Mouse (Mus musculus) MEL (cell line): ENCODE measurements around the gene Dnajc5g. TPM values are rescaled to one million over a fixed set of nuclear protein-coding genes. Genes with fewer than 3 reads are reported as not detected.

Experiments
- DNase-seq: peaks from one replicate; pipeline ENCODE4 v3.0.0; 2011; ENCODE audit warnings: low read depth, low spot score
- H3K27ac ChIP-seq: 2 replicates; pipeline ENCODE4 v1.5.1; 2012; ENCODE audit warnings: low read depth, mild to moderate bottlenecking, control low read depth, low read length, moderate library complexity; ENCODE audit not compliant: control insufficient read depth
- H3K27me3 ChIP-seq, 2 experiments: fragments of 150-350 bp in 1 of 2; sonication (generic) in 1 of 2; 2 replicates each; pipeline ENCODE4 v1.6.1; 2012; ENCODE audit warnings: low read length in 2 of 2, mild to moderate bottlenecking in 2 of 2, improper control_type of control experiment in 1 of 2, moderate library complexity in 1 of 2; ENCODE audit not compliant: insufficient read depth in 2 of 2, control insufficient read depth in 1 of 2
- H3K36me3 ChIP-seq, 2 experiments: 2 replicates each; pipeline ENCODE4 v1.6.1; 2012 to 2014; ENCODE audit warnings: low read length in 2 of 2, improper control_type of control experiment in 1 of 2, inconsistent platforms in 1 of 2, mild to moderate bottlenecking in 1 of 2; ENCODE audit not compliant: insufficient read depth in 2 of 2, control insufficient read depth in 1 of 2
- H3K4me1 ChIP-seq, 2 experiments: fragments of 150-350 bp in 1 of 2; sonication (generic) in 1 of 2; 2 replicates each; pipeline ENCODE4 v1.6.1; 2012; ENCODE audit warnings: low read length in 2 of 2, improper control_type of control experiment in 1 of 2, mild to moderate bottlenecking in 1 of 2; ENCODE audit not compliant: insufficient read depth in 2 of 2, control insufficient read depth in 1 of 2
- H3K4me3 ChIP-seq, 2 experiments: fragments of 150-350 bp in 1 of 2; sonication (generic) in 1 of 2; 2 replicates each; pipeline ENCODE4 v1.5.1; 2012; ENCODE audit warnings: low read depth in 2 of 2, low read length in 2 of 2, mild to moderate bottlenecking in 2 of 2, moderate library complexity in 2 of 2, control low read depth in 1 of 2, improper control_type of control experiment in 1 of 2; ENCODE audit not compliant: control insufficient read depth in 1 of 2, insufficient read depth in 1 of 2
- H3K79me2 ChIP-seq: 2 replicates; pipeline ENCODE4 v1.6.1; 2012; ENCODE audit warnings: mild to moderate bottlenecking, low read length, moderate library complexity; ENCODE audit not compliant: control insufficient read depth, poor library complexity, insufficient read depth
- H3K9ac ChIP-seq: 2 replicates; pipeline ENCODE4 v1.6.1; 2012; ENCODE audit warnings: low read depth, mild to moderate bottlenecking, control low read depth, low read length, moderate library complexity; ENCODE audit not compliant: control insufficient read depth, poor library complexity, severe bottlenecking
- H3K9me3 ChIP-seq: fragments of 150-350 bp; sonication (generic); replicated peaks from 2 replicates; pipeline ENCODE4 v1.6.1; 2012; ENCODE audit warnings: mild to moderate bottlenecking, low read length, improper control_type of control experiment, moderate library complexity; ENCODE audit not compliant: insufficient read depth
- CHD1 ChIP-seq: IDR thresholded peaks from 2 replicates; pipeline ENCODE4 v1.6.1; 2012; ENCODE audit warnings: low read depth, mild to moderate bottlenecking, inconsistent platforms, low read length, improper control_type of control experiment
- CTCF ChIP-seq, 3 experiments: IDR thresholded peaks in 2 of 3; conservative IDR thresholded peaks in 1 of 3; 2 replicates each; pipeline ENCODE4 v1.5.1; 2011 to 2012; ENCODE audit warnings: low read length in 3 of 3, low read depth in 2 of 3, mild to moderate bottlenecking in 2 of 3, improper control_type of control experiment in 1 of 3, inconsistent platforms in 1 of 3, mixed read lengths in 1 of 3, moderate library complexity in 1 of 3; ENCODE audit not compliant: control insufficient read depth in 1 of 3, insufficient read depth in 1 of 3, poor library complexity in 1 of 3, severe bottlenecking in 1 of 3
- E2F4 ChIP-seq: IDR thresholded peaks from 2 replicates; pipeline ENCODE4 v1.6.1; 2011; ENCODE audit warnings: low read depth, low read length, improper control_type of control experiment, borderline replicate concordance
- GATA1 ChIP-seq: IDR thresholded peaks from 2 replicates; pipeline ENCODE4 v1.6.1; 2011; ENCODE audit warnings: low read depth, low read length, improper control_type of control experiment
- HCFC1 ChIP-seq: IDR thresholded peaks from 2 replicates; pipeline ENCODE4 v1.6.1; 2012; ENCODE audit warnings: low read depth, mild to moderate bottlenecking, inconsistent platforms, low read length, improper control_type of control experiment, moderate library complexity
- MAX ChIP-seq: IDR thresholded peaks from 2 replicates; pipeline ENCODE4 v1.6.1; 2011; ENCODE audit warnings: low read length, improper control_type of control experiment
- MEF2A ChIP-seq: IDR thresholded peaks from 2 replicates; pipeline ENCODE4 v1.6.1; 2014; ENCODE audit warnings: low read depth, mild to moderate bottlenecking, inconsistent platforms, low read length, improper control_type of control experiment; ENCODE audit not compliant: poor library complexity, insufficient replicate concordance, severe bottlenecking; ENCODE audit errors: extremely low read depth
- MYB ChIP-seq: IDR thresholded peaks from 2 replicates; pipeline ENCODE4 v1.6.1; 2011; ENCODE audit warnings: mild to moderate bottlenecking, low read depth, low read length, improper control_type of control experiment
- MYC ChIP-seq: IDR thresholded peaks from 2 replicates; pipeline ENCODE4 v1.6.1; 2011; ENCODE audit warnings: low read depth, mild to moderate bottlenecking, low read length, improper control_type of control experiment, moderate library complexity
- POLR2A ChIP-seq, 2 experiments: IDR thresholded peaks; 2 replicates each; pipeline ENCODE4 v1.6.1; 2011 to 2012; ENCODE audit warnings: low read length in 2 of 2, mild to moderate bottlenecking in 2 of 2, control low read depth in 1 of 2, improper control_type of control experiment in 1 of 2, low read depth in 1 of 2, moderate library complexity in 1 of 2; ENCODE audit not compliant: control insufficient read depth in 1 of 2, insufficient read depth in 1 of 2, poor library complexity in 1 of 2
- POLR2AphosphoS2 ChIP-seq: IDR thresholded peaks from 2 replicates; pipeline ENCODE4 v1.6.1; 2011; ENCODE audit warnings: low read length, improper control_type of control experiment
- RAD21 ChIP-seq: IDR thresholded peaks from 2 replicates; pipeline ENCODE4 v1.6.1; 2011; ENCODE audit warnings: mild to moderate bottlenecking, low read depth, low read length, improper control_type of control experiment
- SMC3 ChIP-seq: IDR thresholded peaks from 2 replicates; pipeline ENCODE4 v1.6.1; 2011; ENCODE audit warnings: low read depth, low read length, improper control_type of control experiment
- TAL1 ChIP-seq: IDR thresholded peaks from 2 replicates; pipeline ENCODE4 v1.6.1; 2012; ENCODE audit warnings: mild to moderate bottlenecking, inconsistent platforms, low read length, moderate library complexity, mixed read lengths
- TBP ChIP-seq: IDR thresholded peaks from 2 replicates; pipeline ENCODE4 v1.8.0; 2011; ENCODE audit warnings: low read depth, low read length, improper control_type of control experiment
- TCF12 ChIP-seq: IDR thresholded peaks from 2 replicates; pipeline ENCODE4 v1.6.1; 2014; ENCODE audit warnings: low read depth, mild to moderate bottlenecking, inconsistent platforms, low read length, improper control_type of control experiment, moderate library complexity
- UBTF ChIP-seq: IDR thresholded peaks from 2 replicates; pipeline ENCODE4 v1.6.1; 2012; ENCODE audit warnings: low read depth, mild to moderate bottlenecking, inconsistent platforms, low read length, improper control_type of control experiment, moderate library complexity, borderline replicate concordance; ENCODE audit not compliant: insufficient read depth
- USF1 ChIP-seq: IDR thresholded peaks from 2 replicates; pipeline ENCODE4 v1.6.1; 2014; ENCODE audit warnings: low read depth, mild to moderate bottlenecking, inconsistent platforms, low read length, improper control_type of control experiment, moderate library complexity
- USF2 ChIP-seq, 2 experiments: IDR thresholded peaks; 2 replicates each; pipeline ENCODE4 v1.6.1; 2011 to 2012; ENCODE audit warnings: improper control_type of control experiment in 2 of 2, low read length in 2 of 2, borderline replicate concordance in 1 of 2, inconsistent platforms in 1 of 2, low read depth in 1 of 2, mild to moderate bottlenecking in 1 of 2; ENCODE audit not compliant: insufficient read depth in 1 of 2
- ZC3H11A ChIP-seq: IDR thresholded peaks from 2 replicates; pipeline ENCODE4 v1.6.1; 2012; ENCODE audit warnings: low read depth, mild to moderate bottlenecking, inconsistent platforms, low read length, improper control_type of control experiment
- ZNF384 ChIP-seq: IDR thresholded peaks from 2 replicates; pipeline ENCODE4 v1.6.1; 2012; ENCODE audit warnings: low read depth, mild to moderate bottlenecking, inconsistent platforms, low read length, improper control_type of control experiment
- polyA plus RNA-seq, 2 experiments: library from polyadenylated mRNA; stranded (reverse) in 1 of 2; unstranded in 1 of 2; fragments of >175 nt in 1 of 2; fragments of >200 nt in 1 of 2; gene quantifications; 2 replicates each; pipeline versions ENCODE4 v1.2.1 to v1.2.4; 2012; ENCODE audit warnings: low replicate concordance in 2 of 2, low read depth in 1 of 2; ENCODE audit not compliant: insufficient read length in 2 of 2, insufficient read depth in 1 of 2, missing spikeins in 1 of 2
- total RNA-seq: library from RNA; depleted of rRNA; stranded (reverse); fragments of 300-350 nt; gene quantifications from 2 replicates; pipeline ENCODE4 v1.2.3, GENCODE M21; 2012

Gene Dnajc5g
- total and polyA plus RNA-seq, 3 experiments: not detected

GRCm38 (mm10) chr5:31087131-31087530 lies 19.0 kb upstream of the Dnajc5g start:
- Histone ChIP-seq H3K9ac (no peak overlapping the region), H3K27ac (no peak overlapping the region), H3K9me3 (no peaks in the 10 kb centered on the region), H3K79me2 (no peaks in the 10 kb centered on the region), H3K4me1 (peaks cover 0 to 11% of the 10 kb centered on the region in 2 experiments; a peak in 2 of 4 replicates), H3K36me3 (peaks cover 0 to 3% of the 10 kb centered on the region in 2 experiments; a peak in 2 of 4 replicates), H3K4me3 (no peak overlapping the region), H3K27me3 (peaks cover 16 to 18% of the 10 kb centered on the region in 2 experiments)
- TF ChIP-seq POLR2AphosphoS2: no peak
- no peak for TF ChIP-seq POLR2A (IDR thresholded peaks at IDR 0.05; ENCODE audit: control insufficient read depth in 1 of 2, insufficient read depth in 1 of 2, low read depth in 1 of 2, low read length in 2 of 2, poor library complexity in 1 of 2)
- TF ChIP-seq HCFC1: no peak
- TF ChIP-seq ZNF384: no peak
- TF ChIP-seq UBTF: no peak
- TF ChIP-seq E2F4: no peak
- TF ChIP-seq TCF12: no peak
- no peak for TF ChIP-seq RAD21
- no peak for TF ChIP-seq TAL1
- no peak for DNase-seq

GRCm38 (mm10) chr5:31092231-31092975 lies 13.7 kb upstream of the Dnajc5g start:
- Histone ChIP-seq H3K27ac (no peak overlapping the region), H3K79me2 (no peaks in the 10 kb centered on the region), H3K4me1 (no peaks in the 10 kb centered on the region), H3K9me3 (no peaks in the 10 kb centered on the region), H3K27me3 (peaks cover 18% of the 10 kb centered on the region in 2 experiments), H3K36me3 (no peaks in the 10 kb centered on the region), H3K4me3 (no peak overlapping the region), H3K9ac (no peak overlapping the region)
- no peak for DNase-seq
- TF ChIP-seq TCF12: no peak
- no peak for TF ChIP-seq POLR2AphosphoS2
- no peak for TF ChIP-seq ZC3H11A
- TF ChIP-seq UBTF: no peak
- no peak for TF ChIP-seq TBP
- TF ChIP-seq MAX: no peak
- no peak for TF ChIP-seq GATA1
- TF ChIP-seq POLR2A (IDR thresholded peaks at IDR 0.05; ENCODE audit: control insufficient read depth in 1 of 2, insufficient read depth in 1 of 2, low read depth in 1 of 2, low read length in 2 of 2, poor library complexity in 1 of 2): no peak
- TF ChIP-seq MYC: no peak
- TF ChIP-seq USF1: no peak
- no peak for TF ChIP-seq SMC3
- no peak for TF ChIP-seq USF2 (IDR thresholded peaks at IDR 0.05; ENCODE audit: borderline replicate concordance in 1 of 2, insufficient read depth in 1 of 2, low read depth in 1 of 2, low read length in 2 of 2)
- no peak for TF ChIP-seq CHD1
- no peak for TF ChIP-seq ZNF384
- TF ChIP-seq MYB: no peak
- no peak for TF ChIP-seq CTCF (IDR thresholded peaks at IDR 0.05 in 2 of 3, conservative IDR thresholded peaks at IDR 0.05 in 1 of 3; ENCODE audit: control insufficient read depth in 1 of 3, insufficient read depth in 1 of 3, low read depth in 2 of 3, low read length in 3 of 3, poor library complexity in 1 of 3, severe bottlenecking in 1 of 3)
- no peak for TF ChIP-seq E2F4
- TF ChIP-seq MEF2A: no peak
